Mouse (Mus musculus) erythroblast, embryonic 14.5 days (primary cell): ENCODE measurements at regions not wholly inside any gene's neighbourhood (a gene's known extent, or its start where the extent isn't known, plus 50 kb on each side); places are given as distances from the start of the nearest gene placed in this dataset.

Experiments
- H3K27me3 ChIP-seq: 2 replicates; pipeline ENCODE4 v1.6.1; 2012; ENCODE audit warnings: inconsistent platforms; ENCODE audit not compliant: control insufficient read depth
- H3K36me3 ChIP-seq: 2 replicates; pipeline ENCODE4 v1.6.1; 2012; ENCODE audit warnings: mild to moderate bottlenecking, inconsistent platforms; ENCODE audit not compliant: control insufficient read depth
- H3K4me1 ChIP-seq: 2 replicates; pipeline ENCODE4 v1.6.1; 2012; ENCODE audit warnings: inconsistent platforms; ENCODE audit not compliant: control insufficient read depth
- H3K4me3 ChIP-seq: replicated peaks from 2 replicates; pipeline ENCODE3; 2012; ENCODE audit warnings: moderate library complexity, mild to moderate bottlenecking, inconsistent platforms
- H3K9me3 ChIP-seq: 2 replicates; pipeline ENCODE4 v1.6.1; 2012; ENCODE audit warnings: low read length, inconsistent platforms, mixed read lengths; ENCODE audit not compliant: control insufficient read depth
- GATA1 ChIP-seq: IDR thresholded peaks from 2 replicates; pipeline ENCODE4 v1.6.1; 2012; ENCODE audit warnings: low read length, inconsistent platforms, mixed read lengths
- TAL1 ChIP-seq: IDR thresholded peaks from 3 replicates; pipeline ENCODE4 v1.6.1; 2012; ENCODE audit warnings: low read length, inconsistent platforms, mixed read lengths

- H3K4me1 ChIP-seq, result peaks cover 27% of the 10 kb centered on the region
- H3K4me3 ChIP-seq, result no peak overlapping the region
- H3K27me3 ChIP-seq, result peaks cover 5% of the 10 kb centered on the region
- no peaks in the 10 kb centered on the region for H3K9me3 ChIP-seq
- H3K36me3 ChIP-seq, result no peaks in the 10 kb centered on the region
- TF ChIP-seq GATA1, result no peak
- TF ChIP-seq TAL1, result no peak
These were observed 52.4 kb upstream of the Aldh1b1 start for GRCm38 (mm10) chr4:45746451-45746850.

GRCm38 (mm10) chr4:45745746-45746145 is 53.1 kb upstream of the Aldh1b1 start:
- peaks cover 27% of the 10 kb centered on the region for H3K4me1 ChIP-seq
- TF ChIP-seq GATA1 (peak; percentile 47), TAL1 (peak; percentile 58)
- H3K4me3 ChIP-seq, result peak overlapping the region; percentile 1
- peaks cover 11% of the 10 kb centered on the region for H3K27me3 ChIP-seq
- H3K9me3 ChIP-seq, result no peaks in the 10 kb centered on the region
- H3K36me3 ChIP-seq, result no peaks in the 10 kb centered on the region

- peaks cover 27% of the 10 kb centered on the region for H3K4me1 ChIP-seq
- H3K9me3 ChIP-seq, result no peaks in the 10 kb centered on the region
- no peaks in the 10 kb centered on the region for H3K36me3 ChIP-seq
- no peak overlapping the region for H3K4me3 ChIP-seq
- TF ChIP-seq GATA1 (no peak), TAL1 (no peak)
- H3K27me3 ChIP-seq, result peaks cover 11% of the 10 kb centered on the region
These were observed 53.9 kb upstream of the Aldh1b1 start for GRCm38 (mm10) chr4:45744849-45745407.

- no peaks in the 10 kb centered on the region for H3K9me3 ChIP-seq
- TF ChIP-seq GATA1, result no peak
- TF ChIP-seq TAL1, result no peak
- no peaks in the 10 kb centered on the region for H3K36me3 ChIP-seq
- peaks cover 9% of the 10 kb centered on the region for H3K27me3 ChIP-seq
- H3K4me1 ChIP-seq, result peaks cover 17% of the 10 kb centered on the region
- no peak overlapping the region for H3K4me3 ChIP-seq
These were observed 58.0 kb upstream of the Aldh1b1 start for GRCm38 (mm10) chr4:45740779-45741365.

- Histone ChIP-seq H3K27me3 (peaks cover 9% of the 10 kb centered on the region), H3K36me3 (no peaks in the 10 kb centered on the region), H3K9me3 (no peaks in the 10 kb centered on the region), H3K4me3 (no peak overlapping the region), H3K4me1 (peaks cover 11% of the 10 kb centered on the region)
- TF ChIP-seq TAL1, result no peak
- TF ChIP-seq GATA1, result no peak
These were observed 58.5 kb upstream of the Aldh1b1 start for GRCm38 (mm10) chr4:45740319-45740718.

- H3K36me3 ChIP-seq, result no peaks in the 10 kb centered on the region
- TF ChIP-seq TAL1, result no peak
- TF ChIP-seq GATA1, result no peak
- H3K4me3 ChIP-seq, result no peak overlapping the region
- peaks cover 9% of the 10 kb centered on the region for H3K27me3 ChIP-seq
- H3K9me3 ChIP-seq, result no peaks in the 10 kb centered on the region
- H3K4me1 ChIP-seq, result peaks cover 5% of the 10 kb centered on the region; the same call in 1 of the 2 replicates
These were observed 59.1 kb upstream of the Aldh1b1 start for GRCm38 (mm10) chr4:45739696-45740095.

GRCm38 (mm10) chr4:45739168-45739567 is 59.7 kb upstream of the Aldh1b1 start:
- Histone ChIP-seq H3K4me3 (no peak overlapping the region), H3K27me3 (peaks cover 9% of the 10 kb centered on the region), H3K36me3 (no peaks in the 10 kb centered on the region), H3K4me1 (0 out of 2 replicates have a peak, but pooled peaks cover 2% of the 10 kb centered on the region), H3K9me3 (no peaks in the 10 kb centered on the region)
- TF ChIP-seq TAL1 (no peak), GATA1 (no peak)

- Histone ChIP-seq H3K27me3 (peaks cover 9% of the 10 kb centered on the region), H3K4me1 (0 out of 2 replicates have a peak, but pooled peaks cover 2% of the 10 kb centered on the region)
These were observed 60.1 kb upstream of the Aldh1b1 start for GRCm38 (mm10) chr4:45738746-45739145.

GRCm38 (mm10) chr4:45736215-45736815 is 62.5 kb upstream of the Aldh1b1 start:
- H3K27me3 ChIP-seq, result peaks cover 4% of the 10 kb centered on the region
- no peaks in the 10 kb centered on the region for H3K9me3 ChIP-seq
- H3K36me3 ChIP-seq, result no peaks in the 10 kb centered on the region
- no peak overlapping the region for H3K4me3 ChIP-seq
- TF ChIP-seq GATA1, result no peak
- no peak for TF ChIP-seq TAL1
- no peaks in the 10 kb centered on the region for H3K4me1 ChIP-seq

More at GRCm38 (mm10) chr4:45738746-45739145, 60.1 kb upstream of the Aldh1b1 start:
- TF ChIP-seq GATA1, result no peak
- TF ChIP-seq TAL1, result no peak
- no peak overlapping the region for H3K4me3 ChIP-seq
- no peaks in the 10 kb centered on the region for H3K9me3 ChIP-seq
- H3K36me3 ChIP-seq, result no peaks in the 10 kb centered on the region
